Mouse (Mus musculus) midbrain, embryonic 16.5 days (tissue): ENCODE measurements around the gene Tom1l1. TPM values are rescaled to one million over a fixed set of nuclear protein-coding genes. Genes with fewer than 3 reads are reported as not detected.

Experiments used
- ATAC-seq: fragments of 200-750 bp; cut with Nextera tagmentation; 2 replicates; pipeline ENCODE4 v1.8.0; 2017; ENCODE audit warnings: moderate TSS enrichment
- H3K27ac ChIP-seq: fragments of 300-500 bp; sonication (generic); 2 replicates; pipeline ENCODE4 v1.5.1; 2014; ENCODE audit warnings: mild to moderate bottlenecking, low read length, mixed read lengths
- H3K27me3 ChIP-seq: fragments of 300-500 bp; sonication (generic); 2 replicates; pipeline ENCODE4 v1.6.1; 2014; ENCODE audit warnings: low read depth, low read length, mixed read lengths; ENCODE audit not compliant: control insufficient read depth, insufficient read depth
- H3K36me3 ChIP-seq: fragments of 300-500 bp; sonication (generic); 2 replicates; pipeline ENCODE4 v1.6.1; 2014; ENCODE audit warnings: mild to moderate bottlenecking, low read length, moderate library complexity, mixed read lengths; ENCODE audit not compliant: control insufficient read depth, insufficient read depth
- H3K4me1 ChIP-seq: fragments of 300-500 bp; sonication (generic); 2 replicates; pipeline ENCODE4 v1.6.1; 2014; ENCODE audit warnings: mild to moderate bottlenecking, low read length, mixed read lengths; ENCODE audit not compliant: control insufficient read depth, insufficient read depth
- H3K4me2 ChIP-seq: fragments of 300-500 bp; sonication (generic); 2 replicates; pipeline ENCODE4 v1.6.1; 2014; ENCODE audit warnings: mild to moderate bottlenecking, low read length, mixed read lengths
- H3K4me3 ChIP-seq: fragments of 300-500 bp; sonication (generic); 2 replicates; pipeline ENCODE4 v1.5.1; 2014; ENCODE audit warnings: low read depth, mild to moderate bottlenecking, low read length, moderate library complexity, mixed read lengths
- H3K9ac ChIP-seq: fragments of 300-500 bp; sonication (generic); 2 replicates; pipeline ENCODE4 v1.6.1; 2014; ENCODE audit warnings: low read depth, low read length, mixed read lengths
- H3K9me3 ChIP-seq: fragments of 300-500 bp; sonication (generic); replicated peaks from 2 replicates; pipeline ENCODE4 v1.6.1; 2014; ENCODE audit warnings: mild to moderate bottlenecking, low read length, mixed read lengths; ENCODE audit not compliant: control insufficient read depth, poor library complexity, severe bottlenecking
- WGBS: fragments of 180-500 bp; shearing (Covaris S2); extraction: QIAGEN DNeasy Blood & Tissue Kit; methylation state at CpG from one replicate; pipeline ENCODE4 v1.1.7; 2014; 5-methylcytosine and 5-hydroxymethylcytosine counted together
- polyA plus RNA-seq: library from polyadenylated mRNA; unstranded; fragments of >200 nt; fragmentation: Nextera tagmentation; extraction: Ambion mirVana; gene quantifications from 2 replicates; pipeline ENCODE4 v1.2.1, GENCODE M21; 2015

Gene Tom1l1
- polyA plus RNA-seq, 1 experiment from 2014 or later: 19.8 TPM

- Histone ChIP-seq H3K4me2 (peak within 1 kb of the TSS; percentile 71), H3K27me3 (no peaks in the 10 kb centered on the region), H3K27ac (peak within 1 kb of the TSS; percentile 97), H3K4me3 (peak within 1 kb of the TSS; percentile 98), H3K4me1 (peaks cover 20% of the 10 kb centered on the region), H3K9me3 (no peaks in the 10 kb centered on the region), H3K36me3 (no peaks in the 10 kb centered on the region), H3K9ac (peak within 1 kb of the TSS; percentile 100)
- under 1% methylated on average over 48 of the region's 48 CpGs for WGBS
- ATAC-seq: peak; percentile 96
Observed at GRCm38 (mm10) chr11:90637440-90638311, 50.5 kb downstream of the Tom1l1 start, which contains the start of the genes Stxbp4 and Cox11. Gene Stxbp4 (minus strand): TSS chr11:90638084. Gene Cox11 (plus strand): TSS chr11:90638173.

GRCm38 (mm10) chr11:90634661-90635060 lies 53.5 kb downstream of the Tom1l1 start:
- no peak overlapping the region for H3K27ac ChIP-seq
- no peaks in the 10 kb centered on the region for H3K36me3 ChIP-seq
- no peak overlapping the region for H3K4me2 ChIP-seq
- H3K9me3 ChIP-seq: no peaks in the 10 kb centered on the region
- ATAC-seq: no peak
- H3K9ac ChIP-seq: no peak overlapping the region
- no peak overlapping the region for H3K4me3 ChIP-seq
- peaks cover 15% of the 10 kb centered on the region for H3K4me1 ChIP-seq
- no peaks in the 10 kb centered on the region for H3K27me3 ChIP-seq
- WGBS: 86% methylated on average over 3 of the region's 3 CpGs

GRCm38 (mm10) chr11:90632480-90632879 lies 55.7 kb downstream of the Tom1l1 start:
- no peaks in the 10 kb centered on the region for H3K27me3 ChIP-seq
- H3K4me2 ChIP-seq: no peak overlapping the region
- ATAC-seq: no peak
- peaks cover 10% of the 10 kb centered on the region for H3K4me1 ChIP-seq
- H3K9me3 ChIP-seq: no peaks in the 10 kb centered on the region
- no peak overlapping the region for H3K27ac ChIP-seq
- H3K9ac ChIP-seq: no peak overlapping the region
- WGBS: 81% methylated on average over 2 of the region's 2 CpGs
- no peaks in the 10 kb centered on the region for H3K36me3 ChIP-seq
- H3K4me3 ChIP-seq: no peak overlapping the region

- H3K36me3 ChIP-seq: no peaks in the 10 kb centered on the region
- no peaks in the 10 kb centered on the region for H3K27me3 ChIP-seq
- H3K4me1 ChIP-seq: no peaks in the 10 kb centered on the region
- H3K9ac ChIP-seq: no peak overlapping the region
- H3K4me3 ChIP-seq: no peak overlapping the region
- 86% methylated on average over 1 of the region's 1 CpGs for WGBS
- no peak overlapping the region for H3K27ac ChIP-seq
- ATAC-seq: no peak
- no peaks in the 10 kb centered on the region for H3K9me3 ChIP-seq
- H3K4me2 ChIP-seq: no peak overlapping the region
Observed at GRCm38 (mm10) chr11:90627751-90628150, 60.4 kb downstream of the Tom1l1 start.

- Histone ChIP-seq H3K4me1 (no peaks in the 10 kb centered on the region), H3K4me2 (no peak overlapping the region), H3K4me3 (no peak overlapping the region), H3K27me3 (no peaks in the 10 kb centered on the region), H3K36me3 (peaks cover 2% of the 10 kb centered on the region; the same call in 1 of the 2 replicates), H3K9me3 (no peaks in the 10 kb centered on the region), H3K27ac (no peak overlapping the region), H3K9ac (no peak overlapping the region)
- ATAC-seq: no peak
- WGBS: 90% methylated on average over 1 of the region's 1 CpGs
Observed at GRCm38 (mm10) chr11:90625174-90625573, 63.0 kb downstream of the Tom1l1 start.

GRCm38 (mm10) chr11:90623477-90623876 lies 64.7 kb downstream of the Tom1l1 start:
- Histone ChIP-seq H3K27me3 (no peaks in the 10 kb centered on the region), H3K4me2 (no peak overlapping the region), H3K36me3 (peaks cover 2% of the 10 kb centered on the region; the same call in 1 of the 2 replicates), H3K27ac (no peak overlapping the region), H3K9me3 (no peaks in the 10 kb centered on the region), H3K4me3 (no peak overlapping the region), H3K4me1 (no peaks in the 10 kb centered on the region), H3K9ac (no peak overlapping the region)
- 56% methylated on average over 6 of the region's 6 CpGs for WGBS
- no peak for ATAC-seq

GRCm38 (mm10) chr11:90622500-90622899 lies 65.7 kb downstream of the Tom1l1 start:
- Histone ChIP-seq H3K27me3 (no peaks in the 10 kb centered on the region), H3K27ac (no peak overlapping the region), H3K9me3 (no peaks in the 10 kb centered on the region), H3K4me2 (no peak overlapping the region), H3K4me1 (no peaks in the 10 kb centered on the region), H3K4me3 (no peak overlapping the region), H3K36me3 (peaks cover 3% of the 10 kb centered on the region; the same call in 1 of the 2 replicates), H3K9ac (no peak overlapping the region)
- 95% methylated on average over 7 of the region's 7 CpGs for WGBS
- ATAC-seq: no peak

- ATAC-seq: no peak
- WGBS: 76% methylated on average over 12 of the region's 12 CpGs
- H3K4me1 ChIP-seq: no peaks in the 10 kb centered on the region
- peaks cover 3% of the 10 kb centered on the region; the same call in 1 of the 2 replicates for H3K36me3 ChIP-seq
- H3K27ac ChIP-seq: no peak overlapping the region
- H3K9me3 ChIP-seq: no peaks in the 10 kb centered on the region
- no peaks in the 10 kb centered on the region for H3K27me3 ChIP-seq
- no peak overlapping the region for H3K9ac ChIP-seq
- no peak overlapping the region for H3K4me2 ChIP-seq
- H3K4me3 ChIP-seq: no peak overlapping the region
Observed at GRCm38 (mm10) chr11:90622044-90622443, 66.1 kb downstream of the Tom1l1 start.

GRCm38 (mm10) chr11:90616431-90616830 lies 71.7 kb downstream of the Tom1l1 start:
- H3K9ac ChIP-seq: no peak overlapping the region
- H3K27ac ChIP-seq: no peak overlapping the region
- H3K4me2 ChIP-seq: no peak overlapping the region
- H3K27me3 ChIP-seq: no peaks in the 10 kb centered on the region
- no peak for ATAC-seq
- H3K36me3 ChIP-seq: peaks cover 3% of the 10 kb centered on the region; the same call in 1 of the 2 replicates
- H3K9me3 ChIP-seq: no peaks in the 10 kb centered on the region
- no peak overlapping the region for H3K4me3 ChIP-seq
- H3K4me1 ChIP-seq: no peaks in the 10 kb centered on the region
